Mouse (Mus musculus): ENCODE results near the gene Bcas1.

DNA sequence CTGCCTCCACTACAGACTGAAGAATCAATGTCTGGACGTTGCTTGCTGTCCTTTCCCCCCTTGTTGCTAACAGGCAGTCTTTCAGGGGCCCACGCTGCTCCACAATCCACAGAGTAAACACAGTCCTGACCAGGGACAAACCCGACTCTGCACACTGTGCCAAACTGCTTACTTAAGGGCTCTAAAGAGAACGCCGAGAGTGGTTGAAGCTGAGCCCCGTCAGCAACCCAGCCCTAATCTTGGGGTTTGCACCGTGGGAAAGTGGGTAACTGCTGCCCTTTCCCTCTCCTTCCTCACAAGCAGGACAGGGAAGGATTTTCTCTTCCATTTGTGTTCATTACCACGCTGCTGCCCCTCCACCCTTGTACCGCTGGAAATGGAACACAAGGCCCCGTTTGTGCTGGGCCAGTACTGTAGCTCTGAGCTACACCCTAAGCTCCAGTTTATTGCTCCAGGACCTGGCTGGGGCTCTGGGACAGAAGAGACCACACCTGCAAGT lies 83.8 kb downstream of the Bcas1 start:
- no peak for TF ChIP-seq CTCF (IDR thresholded peaks at IDR 0.05; ENCODE audit: borderline replicate concordance, control insufficient read depth, extremely low read depth, insufficient read depth, low read length, poor library complexity)
- no peak for TF ChIP-seq POLR2A (IDR thresholded peaks at IDR 0.05; ENCODE audit: control insufficient read depth, extremely low read depth, insufficient read depth, low read length, poor library complexity)

All from thymus, adult 2 months (tissue).